Mouse (Mus musculus) macrophage (primary cell): ENCODE measurements around the gene Cryba4. TPM values are rescaled to one million over a fixed set of nuclear protein-coding genes. Genes with fewer than 3 reads are reported as not detected.

Experiments
- H3K27ac ChIP-seq: fragments of 350-480 bp; formaldehyde crosslinking; 2 replicates; pipeline ENCODE4 v1.9.0; 2021
- H3K36me3 ChIP-seq: fragments of 350-480 bp; formaldehyde crosslinking; 2 replicates; pipeline ENCODE4 v1.9.0; 2021; ENCODE audit errors: inconsistent target
- H3K4me3 ChIP-seq: fragments of 350-480 bp; formaldehyde crosslinking; 2 replicates; pipeline ENCODE4 v1.9.0; 2021; ENCODE audit errors: inconsistent target
- H3K79me2 ChIP-seq: fragments of 350-480 bp; formaldehyde crosslinking; 2 replicates; pipeline ENCODE4 v1.9.0; 2021; ENCODE audit errors: inconsistent target
- WGBS: methylation state at CpG from one replicate; pipeline ENCODE4 v1.1.7; 2026; ENCODE audit warnings: inconsistent platforms; ENCODE audit not compliant: missing documents; 5-methylcytosine and 5-hydroxymethylcytosine counted together
- polyA plus RNA-seq: library from polyadenylated mRNA; stranded (reverse); fragments of 250-400 nt; gene quantifications from 3 replicates; pipeline ENCODE4 v1.2.4, GENCODE M21; 2018; ENCODE audit warnings: inconsistent platforms

Gene Cryba4
- polyA plus RNA-seq, 1 experiment from 2014 or later, result 0.62 TPM

DNA sequence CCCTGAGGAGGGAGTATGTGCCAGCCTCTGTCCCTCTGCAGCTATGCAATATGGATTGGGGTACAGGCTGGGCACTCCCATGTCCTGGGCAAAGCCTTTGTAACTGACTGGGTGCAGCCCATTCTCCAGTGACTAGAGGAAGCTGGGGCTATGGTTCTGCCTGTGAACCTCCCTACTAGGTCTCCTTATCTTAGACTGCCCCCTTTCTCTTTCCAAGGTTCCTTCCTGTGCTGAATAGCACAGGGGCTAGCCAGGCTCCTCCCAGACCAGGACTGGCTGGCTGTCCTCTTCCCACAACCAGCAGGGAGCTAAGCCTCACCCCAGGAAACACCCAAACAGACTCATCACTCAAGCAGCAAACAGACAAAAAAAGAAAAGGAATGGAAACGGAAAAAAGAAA, 32.9 kb downstream of the Cryba4 start:
- Histone ChIP-seq H3K27ac (no peak overlapping the region), H3K4me3 (no peak overlapping the region), H3K79me2 (no peaks in the 10 kb centered on the region), H3K36me3 (no peaks in the 10 kb centered on the region)
- 10% methylated on average over 1 of the region's 1 CpGs for WGBS

GRCm38 (mm10) chr5:112218679-112219078, 33.6 kb downstream of the Cryba4 start:
- Histone ChIP-seq H3K27ac (no peak overlapping the region), H3K4me3 (no peak overlapping the region), H3K79me2 (no peaks in the 10 kb centered on the region), H3K36me3 (no peaks in the 10 kb centered on the region)
- WGBS, result 83% methylated on average over 4 of the region's 4 CpGs

DNA sequence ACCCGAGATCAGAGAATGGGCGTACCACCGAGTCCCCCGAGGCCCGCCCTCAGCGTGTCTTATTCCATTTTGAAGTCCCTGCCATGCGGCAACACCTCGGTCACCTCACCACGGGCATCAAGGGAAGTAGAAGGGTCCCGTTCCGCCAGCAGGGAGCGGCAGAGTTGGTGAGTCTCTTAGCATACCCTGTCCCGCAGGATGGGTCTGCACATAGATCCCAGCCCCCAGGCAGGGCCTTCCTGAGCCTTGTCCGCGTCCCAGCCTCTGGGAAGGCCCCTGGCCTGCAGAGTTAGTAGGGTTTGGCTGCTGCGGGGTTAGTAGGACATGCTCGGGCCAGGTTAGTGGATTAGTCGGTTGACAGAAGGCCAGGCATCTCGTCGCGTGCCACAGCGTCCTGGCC, 35.3 kb downstream of the Cryba4 start:
- H3K27ac ChIP-seq, result no peak overlapping the region
- 93% methylated on average over 22 of the region's 22 CpGs for WGBS
- H3K79me2 ChIP-seq, result no peaks in the 10 kb centered on the region
- H3K36me3 ChIP-seq, result no peaks in the 10 kb centered on the region
- H3K4me3 ChIP-seq, result no peak overlapping the region

GRCm38 (mm10) chr5:112216335-112216734, 36.0 kb downstream of the Cryba4 start:
- no peak overlapping the region for H3K4me3 ChIP-seq
- H3K79me2 ChIP-seq, result no peaks in the 10 kb centered on the region
- H3K27ac ChIP-seq, result no peak overlapping the region
- 89% methylated on average over 7 of the region's 7 CpGs for WGBS
- H3K36me3 ChIP-seq, result no peaks in the 10 kb centered on the region

- Histone ChIP-seq H3K4me3 (no peak overlapping the region), H3K36me3 (no peaks in the 10 kb centered on the region), H3K27ac (no peak overlapping the region), H3K79me2 (no peaks in the 10 kb centered on the region)
- 69% methylated on average over 9 of the region's 9 CpGs for WGBS
These were observed 36.5 kb downstream of the Cryba4 start for GRCm38 (mm10) chr5:112215801-112216251.

GRCm38 (mm10) chr5:112215291-112215751, 37.0 kb downstream of the Cryba4 start:
- no peak overlapping the region for H3K27ac ChIP-seq
- WGBS, result 78% methylated on average over 12 of the region's 12 CpGs

DNA sequence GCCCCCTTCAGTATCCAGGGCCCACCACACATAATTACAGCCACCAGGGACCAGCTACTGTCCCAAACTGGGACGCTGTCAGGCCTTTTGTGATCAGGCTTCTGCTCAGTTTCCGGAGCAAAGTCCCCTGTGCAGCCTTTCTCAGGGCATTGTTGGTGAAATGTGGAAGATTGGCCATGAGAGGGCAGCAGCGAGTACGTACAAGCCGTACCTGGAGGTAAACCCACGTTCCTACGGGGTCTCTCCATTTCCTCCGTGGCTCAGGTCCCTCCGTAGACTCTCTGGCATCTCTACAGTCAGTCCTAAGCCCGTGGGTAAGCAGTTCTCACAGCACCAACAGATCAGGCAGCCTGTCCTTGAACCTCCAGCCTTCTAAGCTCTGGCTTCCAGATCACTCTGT, 37.9 kb downstream of the Cryba4 start:
- no peak overlapping the region for H3K27ac ChIP-seq
- no peaks in the 10 kb centered on the region for H3K79me2 ChIP-seq
- H3K36me3 ChIP-seq, result no peaks in the 10 kb centered on the region
- 3% methylated on average over 10 of the region's 10 CpGs for WGBS
- H3K4me3 ChIP-seq, result no peak overlapping the region

More at GRCm38 (mm10) chr5:112215291-112215751, 37.0 kb downstream of the Cryba4 start:
- no peaks in the 10 kb centered on the region for H3K36me3 ChIP-seq
- H3K79me2 ChIP-seq, result no peaks in the 10 kb centered on the region
- H3K4me3 ChIP-seq, result no peak overlapping the region

- Histone ChIP-seq H3K4me3 (no peak overlapping the region), H3K36me3 (no peaks in the 10 kb centered on the region), H3K27ac (no peak overlapping the region), H3K79me2 (no peaks in the 10 kb centered on the region)
- WGBS, result 78% methylated on average over 19 of the region's 19 CpGs
These were observed 38.7 kb downstream of the Cryba4 start for GRCm38 (mm10) chr5:112213331-112214240.

DNA sequence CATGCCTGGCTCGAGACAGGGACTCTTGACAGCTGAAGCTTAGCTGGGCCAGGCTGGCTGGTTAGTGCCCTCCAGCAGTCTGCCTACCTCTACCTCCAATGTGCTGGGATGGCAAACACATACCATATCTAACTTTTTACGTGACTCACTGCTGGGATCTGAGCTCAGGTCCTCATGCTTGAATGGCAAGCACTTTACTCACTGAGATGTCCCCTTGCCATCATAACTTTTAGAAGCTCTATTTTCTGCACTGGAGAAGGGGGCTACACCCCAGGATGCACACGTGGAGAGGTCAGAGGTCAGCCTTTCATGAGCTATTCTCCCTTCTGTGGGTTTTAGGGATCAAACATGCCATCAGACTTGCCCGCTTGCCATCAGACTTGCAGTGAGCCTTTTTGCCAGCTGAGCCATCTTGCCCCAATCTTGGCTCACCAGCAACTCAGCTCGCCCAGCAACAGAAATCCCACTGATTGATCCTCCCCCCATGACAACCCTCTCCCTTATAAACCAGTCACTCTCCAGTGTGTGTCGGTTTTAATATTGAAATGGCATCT, 39.5 kb downstream of the Cryba4 start:
- H3K36me3 ChIP-seq, result no peaks in the 10 kb centered on the region
- WGBS, result 89% methylated on average over 6 of the region's 6 CpGs
- H3K4me3 ChIP-seq, result no peak overlapping the region
- H3K27ac ChIP-seq, result no peak overlapping the region
- H3K79me2 ChIP-seq, result no peaks in the 10 kb centered on the region

- no peaks in the 10 kb centered on the region for H3K79me2 ChIP-seq
- H3K4me3 ChIP-seq, result no peak overlapping the region
- H3K27ac ChIP-seq, result no peak overlapping the region
- WGBS, result 92% methylated on average over 7 of the region's 7 CpGs
- H3K36me3 ChIP-seq, result no peaks in the 10 kb centered on the region
These were observed 40.4 kb downstream of the Cryba4 start for GRCm38 (mm10) chr5:112211911-112212310.

DNA sequence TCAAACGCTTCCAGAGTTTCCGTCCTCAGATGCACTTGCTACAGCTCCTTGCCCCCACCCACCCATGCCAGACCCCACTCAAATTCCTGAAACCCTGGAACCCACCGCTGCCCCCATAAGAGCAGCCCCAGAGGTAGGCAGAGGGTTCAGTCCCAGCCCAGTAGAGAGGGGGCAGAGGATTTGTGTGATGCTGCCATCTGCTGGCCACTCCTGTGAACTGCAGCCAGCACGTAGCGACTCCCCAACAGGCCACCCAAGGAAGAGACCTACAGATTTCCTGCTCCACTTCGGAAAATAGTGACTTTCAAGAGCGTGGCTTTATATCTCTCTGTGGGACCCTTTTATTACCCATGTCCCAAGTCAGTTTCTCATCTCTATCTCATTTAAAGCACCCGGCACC, 42.2 kb downstream of the Cryba4 start:
- no peaks in the 10 kb centered on the region for H3K36me3 ChIP-seq
- H3K27ac ChIP-seq, result no peak overlapping the region
- no peak overlapping the region for H3K4me3 ChIP-seq
- no peaks in the 10 kb centered on the region for H3K79me2 ChIP-seq
- WGBS, result 36% methylated on average over 8 of the region's 8 CpGs

GRCm38 (mm10) chr5:112208321-112208720, 44.0 kb downstream of the Cryba4 start:
- Histone ChIP-seq H3K27ac (no peak overlapping the region), H3K4me3 (no peak overlapping the region), H3K36me3 (no peaks in the 10 kb centered on the region), H3K79me2 (no peaks in the 10 kb centered on the region)
- 90% methylated on average over 4 of the region's 4 CpGs for WGBS

- H3K4me3 ChIP-seq, result no peak overlapping the region
- 55% methylated on average over 15 of the region's 16 CpGs for WGBS
- H3K27ac ChIP-seq, result no peak overlapping the region
- H3K79me2 ChIP-seq, result no peaks in the 10 kb centered on the region
- no peaks in the 10 kb centered on the region for H3K36me3 ChIP-seq
These were observed 45.6 kb downstream of the Cryba4 start for GRCm38 (mm10) chr5:112206543-112207255.

DNA sequence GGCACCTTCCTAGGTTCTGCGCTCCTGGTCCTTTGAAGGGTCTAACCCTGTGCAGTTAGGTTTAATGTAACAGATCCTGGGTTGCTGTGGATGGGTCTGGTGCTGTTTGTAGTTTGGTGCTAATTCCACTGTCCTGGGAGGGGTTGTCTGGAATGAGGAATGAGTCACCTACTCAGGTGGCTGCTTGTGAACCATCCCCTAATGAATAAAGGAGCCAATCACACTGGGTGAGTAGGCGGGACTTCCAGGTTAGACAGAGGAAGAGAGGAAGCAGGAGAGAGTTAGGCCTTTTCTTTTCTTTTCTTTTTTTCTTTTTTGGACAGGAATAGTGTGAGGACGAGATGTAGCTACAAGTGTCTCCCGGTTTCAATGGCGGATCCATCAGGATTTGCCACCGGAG, 52.7 kb downstream of the Cryba4 start:
- no peak overlapping the region for H3K27ac ChIP-seq
- 91% methylated on average over 5 of the region's 6 CpGs for WGBS
- no peak overlapping the region for H3K4me3 ChIP-seq
- H3K36me3 ChIP-seq, result no peaks in the 10 kb centered on the region
- no peaks in the 10 kb centered on the region for H3K79me2 ChIP-seq
